Mouse (Mus musculus) subcutaneous adipose tissue, adult 2 months (tissue): ENCODE data around the gene Tuba1a. TPM values are rescaled to one million over a fixed set of nuclear protein-coding genes. Genes with fewer than 3 reads are reported as not detected.

Experiments
- polyA plus RNA-seq: library from polyadenylated mRNA; depleted of rRNA; stranded (reverse); fragments of >200 nt; gene quantifications from 2 replicates; pipeline ENCODE4 v1.2.3, GENCODE M21; 2012; ENCODE audit warnings: low replicate concordance; rRNA removed

Tuba1a gene
- polyA plus RNA-seq, result 958 and 2,123 TPM in 2 replicates

GRCm38 (mm10) chr15:98953401-98954356 lies at the start of gene Tuba1a, which contains the start of gene Gm49450:
TSS of gene Tuba1a (minus strand) at chr15:98953703.
TSS of gene Gm49450 (minus strand) at chr15:98953551.

GRCm38 (mm10) chr15:98934217-98934839 lies 19.2 kb downstream of the Tuba1a start, which contains the start of gene Tuba1b:
TSS of gene Tuba1b (minus strand) at chr15:98934565.

GRCm38 (mm10) chr15:98917538-98918498 lies 35.7 kb downstream of the Tuba1a start, which contains the start of gene Lmbr1l:
TSS of gene Lmbr1l (minus strand) at chr15:98918231.

Other genes starting within 250 kb of the Tuba1a start
- gene Ccdc65, start 245.5 kb downstream of the Tuba1a start, polyA plus RNA-seq, result 0.09 and 1.4 TPM in 2 replicates
- 8.5 and 30.4 TPM in 2 replicates for gene Fkbp11, start 225.5 kb downstream of the Tuba1a start, polyA plus RNA-seq
- 95.2 and 124 TPM in 2 replicates for gene Arf3, start 190.5 kb downstream of the Tuba1a start, polyA plus RNA-seq
- 1.9 and 4.5 TPM in 2 replicates for gene Wnt10b, start 175.6 kb downstream of the Tuba1a start, polyA plus RNA-seq
- gene Wnt1, start 163.8 kb downstream of the Tuba1a start, polyA plus RNA-seq, result 0.15 and 0.39 TPM in 2 replicates
- 0.05 and 0.06 TPM in 2 replicates for gene Ddn, start 144.2 kb downstream of the Tuba1a start, polyA plus RNA-seq
- gene Prkag1, start 122.2 kb downstream of the Tuba1a start, polyA plus RNA-seq, result 84.2 and 92.4 TPM in 2 replicates
- 19.8 and 31.7 TPM in 2 replicates for gene Kmt2d, start 82.5 kb downstream of the Tuba1a start, polyA plus RNA-seq
- gene Rhebl1, start 59.2 kb downstream of the Tuba1a start, polyA plus RNA-seq, result 3.7 and 8.4 TPM in 2 replicates
- 3.6 and 3.8 TPM in 2 replicates for gene Dhh, start 55.2 kb downstream of the Tuba1a start, polyA plus RNA-seq
- 44.1 and 65.4 TPM in 2 replicates for gene Lmbr1l, start 35.5 kb downstream of the Tuba1a start, polyA plus RNA-seq
- gene Tuba1b, start 19.1 kb downstream of the Tuba1a start, polyA plus RNA-seq, result 2,548 and 2,957 TPM in 2 replicates
- gene Gm49450, start 152 bp downstream of the Tuba1a start, polyA plus RNA-seq, result 37.6 and 189 TPM in 2 replicates
- gene Tuba1c, start 76.2 kb upstream of the Tuba1a start, polyA plus RNA-seq, result 72.0 and 174 TPM in 2 replicates
- gene Prph, start 101.5 kb upstream of the Tuba1a start, polyA plus RNA-seq, result 0.59 and 0.60 TPM in 2 replicates
- gene Troap, start 120.9 kb upstream of the Tuba1a start, polyA plus RNA-seq, result 0.77 and 5.3 TPM in 2 replicates
- gene C1ql4, start 134.1 kb upstream of the Tuba1a start, polyA plus RNA-seq, result not detected in 2 replicates
- 0.36 and 0.43 TPM in 2 replicates for gene Dnajc22, start 139.5 kb upstream of the Tuba1a start, polyA plus RNA-seq
- gene Spats2, start 172.2 kb upstream of the Tuba1a start, polyA plus RNA-seq, result 11.6 and 20.1 TPM in 2 replicates